In genomic region chr12:17712571-17712970, GRCm38 (mm10) we compare ENCODE assay signal across 20 mouse cellular contexts. TPM values are rescaled to one million over a fixed set of nuclear protein-coding genes. Genes with fewer than 3 reads are reported as not detected.
A peak's percentile ranks its signal among the peaks of the same experiment; 100 is the strongest.
DNase-seq lines count a peak whose midpoint lies in the region; ATAC-seq and TF ChIP-seq lines count a peak whose summit lies in the region.
"Had no signal": no experiment of that assay in that cellular context is flagged by ENCODE, and none has a peak within 500 bp of the region (broad histone marks: within the 10 kb centered on the region; RNA-seq: fewer than 3 reads in every experiment).

No protein-coding gene starts in this region.

- WGBS in neural tube, embryonic 14.5 days: 25% methylated on average over 1 of the region's 1 CpGs
- 8% methylated on average over 1 of the region's 1 CpGs for WGBS in neural tube, embryonic 15.5 days
- WGBS in midbrain, postnatal 0 days: 55% methylated on average over 1 of the region's 1 CpGs
- 51% methylated on average over 1 of the region's 1 CpGs for WGBS in midbrain, embryonic 16.5 days

- TF ChIP-seq CTCF in midbrain, postnatal 0 days (IDR thresholded peaks at IDR 0.05): no peak

- no peak for DNase-seq in frontal cortex, postnatal 25 days (ENCODE audit: low spot score in 2 of 2)
- peak; percentile 80 for DNase-seq in cerebellum, adult 9-10 months
- peak; percentile 33 to 54 for DNase-seq in left cerebral cortex, postnatal 36 days (ENCODE audit: low spot score in 2 of 2)
- no peak for DNase-seq in midbrain, postnatal 0 days (ENCODE audit: low spot score)
- DNase-seq: adrenal gland, adult 2 months; forebrain, postnatal 0 days; gastrocnemius, postnatal 25 days; heart, postnatal 14 days; lung, embryonic 14.5 days; thymus, adult 18-20 months had no signal

- intact Hi-C loops in left cerebral cortex, postnatal 36 days (cut with DNase I): no loop called here

- no peaks in the 10 kb centered on the region for H3K36me3 ChIP-seq in neural tube, embryonic 14.5 days (ENCODE audit: control insufficient read depth, insufficient read depth, low read length)
- H3K36me3 ChIP-seq in neural tube, embryonic 15.5 days: no peaks in the 10 kb centered on the region
- no peaks in the 10 kb centered on the region for H3K36me3 ChIP-seq in midbrain, postnatal 0 days (ENCODE audit: insufficient read depth, low read length)
- no peaks in the 10 kb centered on the region for H3K36me3 ChIP-seq in midbrain, embryonic 16.5 days (ENCODE audit: control insufficient read depth, insufficient read depth, low read length)
- H3K36me3 ChIP-seq: embryonic facial prominence, embryonic 12.5 days; heart, embryonic 10.5 days; hindbrain, embryonic 15.5 days; liver, embryonic 12.5 days; midbrain, embryonic 13.5 days had no signal

- H3K9me3 ChIP-seq in neural tube, embryonic 14.5 days (ENCODE audit: control insufficient read depth, low read length): no peaks in the 10 kb centered on the region
- H3K9me3 ChIP-seq in neural tube, embryonic 15.5 days (replicated peaks): no peaks in the 10 kb centered on the region
- H3K9me3 ChIP-seq in midbrain, postnatal 0 days (ENCODE audit: low read length): no peaks in the 10 kb centered on the region
- H3K9me3 ChIP-seq in midbrain, embryonic 16.5 days (replicated peaks; ENCODE audit: control insufficient read depth, low read length, poor library complexity, severe bottlenecking): no peaks in the 10 kb centered on the region
- H3K9me3 ChIP-seq: embryonic facial prominence, embryonic 12.5 days; heart, embryonic 10.5 days; hindbrain, embryonic 15.5 days; liver, embryonic 12.5 days; midbrain, embryonic 13.5 days had no signal

- H3K4me1 ChIP-seq in neural tube, embryonic 14.5 days (ENCODE audit: control insufficient read depth, insufficient read depth, low read length): no peaks in the 10 kb centered on the region
- peaks cover 33% of the 10 kb centered on the region for H3K4me1 ChIP-seq in neural tube, embryonic 15.5 days
- no peaks in the 10 kb centered on the region for H3K4me1 ChIP-seq in midbrain, postnatal 0 days (ENCODE audit: insufficient read depth, low read length)
- peaks cover 6% of the 10 kb centered on the region for H3K4me1 ChIP-seq in midbrain, embryonic 16.5 days (ENCODE audit: control insufficient read depth, insufficient read depth, low read length)

- H3K4me2 ChIP-seq in neural tube, embryonic 14.5 days (ENCODE audit: low read depth, low read length): no peak overlapping the region
- no peak overlapping the region for H3K4me2 ChIP-seq in neural tube, embryonic 15.5 days
- H3K4me2 ChIP-seq in midbrain, postnatal 0 days (ENCODE audit: low read depth, low read length, poor library complexity, severe bottlenecking): no peak overlapping the region
- H3K4me2 ChIP-seq in midbrain, embryonic 16.5 days (ENCODE audit: low read length): no peak overlapping the region
- H3K4me2 ChIP-seq: embryonic facial prominence, embryonic 12.5 days; hindbrain, embryonic 15.5 days; lung, embryonic 14.5 days; midbrain, embryonic 13.5 days had no signal

- H3K4me3 ChIP-seq in neural tube, embryonic 14.5 days (ENCODE audit: low read depth, low read length): no peak overlapping the region
- no peak overlapping the region for H3K4me3 ChIP-seq in neural tube, embryonic 15.5 days (replicated peaks)
- H3K4me3 ChIP-seq in midbrain, postnatal 0 days (ENCODE audit: low read depth, low read length): no peak overlapping the region
- no peak overlapping the region for H3K4me3 ChIP-seq in midbrain, embryonic 16.5 days (ENCODE audit: low read depth, low read length)
- H3K4me3 ChIP-seq: embryonic facial prominence, embryonic 12.5 days; heart, embryonic 10.5 days; hindbrain, embryonic 15.5 days; liver, embryonic 12.5 days; midbrain, embryonic 13.5 days had no signal

- H3K9ac ChIP-seq in neural tube, embryonic 14.5 days (replicated peaks; ENCODE audit: low read depth, low read length): no peak overlapping the region
- no peak overlapping the region for H3K9ac ChIP-seq in neural tube, embryonic 15.5 days (replicated peaks)
- no peak overlapping the region for H3K9ac ChIP-seq in midbrain, postnatal 0 days (replicated peaks; ENCODE audit: low read length, poor library complexity, severe bottlenecking)
- no peak overlapping the region for H3K9ac ChIP-seq in midbrain, embryonic 16.5 days (ENCODE audit: low read depth, low read length)
- H3K9ac ChIP-seq: embryonic facial prominence, embryonic 12.5 days; forebrain, postnatal 0 days; hindbrain, embryonic 15.5 days; liver, embryonic 12.5 days; lung, embryonic 14.5 days; midbrain, embryonic 13.5 days had no signal

- peak; percentile 80 for ATAC-seq in frontal cortex, adult (ENCODE audit: low TSS enrichment)
- ATAC-seq in neural tube, embryonic 14.5 days (ENCODE audit: low read depth): peak; percentile 9; the same call in 1 of the 2 replicates
- no peak; the same call in 1 of the 2 replicates for ATAC-seq in neural tube, embryonic 15.5 days (ENCODE audit: low FRiP score)
- ATAC-seq in midbrain, postnatal 0 days (ENCODE audit: low FRiP score): no peak
- no peak for ATAC-seq in midbrain, embryonic 16.5 days
- ATAC-seq: forebrain, postnatal 0 days; intestine, embryonic 16.5 days; liver, embryonic 12.5 days; midbrain, embryonic 13.5 days had no signal

- H3K27ac ChIP-seq in neural tube, embryonic 14.5 days (ENCODE audit: low read depth, low read length): no peak overlapping the region
- no peak overlapping the region for H3K27ac ChIP-seq in neural tube, embryonic 15.5 days (replicated peaks)
- H3K27ac ChIP-seq in midbrain, postnatal 0 days (ENCODE audit: low read depth, low read length): no peak overlapping the region
- no peak overlapping the region for H3K27ac ChIP-seq in midbrain, embryonic 16.5 days (ENCODE audit: low read length)
- H3K27ac ChIP-seq: embryonic facial prominence, embryonic 12.5 days; hindbrain, embryonic 15.5 days; liver, embryonic 12.5 days; midbrain, embryonic 13.5 days had no signal

- no peaks in the 10 kb centered on the region for H3K27me3 ChIP-seq in neural tube, embryonic 14.5 days (ENCODE audit: control insufficient read depth, insufficient read depth, low read length)
- H3K27me3 ChIP-seq in neural tube, embryonic 15.5 days (replicated peaks): no peaks in the 10 kb centered on the region
- no peaks in the 10 kb centered on the region for H3K27me3 ChIP-seq in midbrain, postnatal 0 days (ENCODE audit: insufficient read depth, low read length)
- no peaks in the 10 kb centered on the region for H3K27me3 ChIP-seq in midbrain, embryonic 16.5 days (ENCODE audit: control insufficient read depth, insufficient read depth, low read depth, low read length)
- H3K27me3 ChIP-seq: embryonic facial prominence, embryonic 12.5 days; hindbrain, embryonic 15.5 days; liver, embryonic 12.5 days; midbrain, embryonic 13.5 days had no signal

RNA-seq across cellular contexts. Expression of gene Hpcal1, which starts 21.9 kb away (rescaled TPM):
- 115 and 135 TPM in 2 replicates for polyA plus RNA-seq in neural tube, embryonic 14.5 days (2014; fragmentation: Nextera tagmentation; extraction: Ambion mirVana)
- polyA plus RNA-seq in neural tube, embryonic 15.5 days (2015; fragmentation: Nextera tagmentation; extraction: Ambion mirVana): 130 and 133 TPM in 2 replicates
- total RNA-seq in left cerebral cortex, postnatal 36 days (2021): 10 to 100 TPM; 82.6 to 94.5 TPM
- 75.0 and 94.0 TPM in 2 replicates for total RNA-seq in midbrain, postnatal 0 days (2014; rRNA removed)
- 139 and 149 TPM in 2 replicates for polyA plus RNA-seq in midbrain, postnatal 0 days (2015; fragmentation: Nextera tagmentation; extraction: Ambion mirVana)
- 97.2 and 107 TPM in 2 replicates for polyA plus RNA-seq in midbrain, embryonic 16.5 days (2015; fragmentation: Nextera tagmentation; extraction: Ambion mirVana)

Comparison
In these comparisons a context has a peak if more than half of its experiments do, and no peak if none do; other contexts are left out.
1. ATAC-seq: peak in frontal cortex, adult (single experiment) and neural tube, embryonic 14.5 days (single experiment); none in neural tube, embryonic 15.5 days (single experiment), midbrain, postnatal 0 days (single experiment) and midbrain, embryonic 16.5 days (single experiment).
2. DNase-seq: peak in cerebellum, adult 9-10 months (single experiment) and left cerebral cortex, postnatal 36 days (2 of 2); none in frontal cortex, postnatal 25 days (0 of 2) and midbrain, postnatal 0 days (single experiment).